Mouse (Mus musculus) G1E (cell line): Measurements from ENCODE around the gene Sdk1.

Source experiments
- CTCF ChIP-seq: IDR thresholded peaks from 2 replicates; pipeline ENCODE4 v1.5.1; 2012; ENCODE audit warnings: low read depth, low read length, inconsistent platforms, mixed read lengths
- TAL1 ChIP-seq: conservative IDR thresholded peaks from 2 replicates; pipeline ENCODE4 v1.6.1; 2012; ENCODE audit warnings: low read depth, low read length, inconsistent platforms, mixed read lengths

- TF ChIP-seq TAL1 (no peak), CTCF (no peak)
These were observed 1020.8 kb downstream of the Sdk1 start for GRCm38 (mm10) chr5:142262060-142262459.
